Mouse (Mus musculus) thymus, postnatal 36 days (tissue): ENCODE measurements around the gene Tusc2.

ENCODE experiments used
- DNase-seq, 2 experiments: peaks; one replicate each; pipeline ENCODE4 v3.0.0; 2022; ENCODE audit warnings: mixed read lengths in 2 of 2

Tusc2 gene

GRCm38 (mm10) chr9:107545602-107546001, 17.5 kb upstream of the Tusc2 start:
- DNase-seq, result peak; percentile 66 to 72

GRCm38 (mm10) chr9:107547026-107547425, 16.0 kb upstream of the Tusc2 start, which contains the start of gene Zmynd10:
Gene Zmynd10, plus strand, starts transcription at chr9:107547298.
- DNase-seq, result peak; percentile 86 to 94

GRCm38 (mm10) chr9:107547957-107548356, 15.1 kb upstream of the Tusc2 start:
- peak in 1 of 2 experiments; percentile 13 for DNase-seq

- no peak for DNase-seq
Measured at GRCm38 (mm10) chr9:107548820-107549219, 14.2 kb upstream of the Tusc2 start.

- DNase-seq, result no peak
Measured at GRCm38 (mm10) chr9:107549297-107550074, 13.6 kb upstream of the Tusc2 start.

- DNase-seq, result no peak
Measured at GRCm38 (mm10) chr9:107550491-107551116, 12.5 kb upstream of the Tusc2 start.

- DNase-seq, result peak; percentile 74 to 85
Measured at GRCm38 (mm10) chr9:107551117-107551889, 11.8 kb upstream of the Tusc2 start, which contains the start of gene Rassf1. Gene Rassf1, plus strand, starts transcription at chr9:107551555.

- no peak for DNase-seq
Measured at GRCm38 (mm10) chr9:107551890-107552355, 11.1 kb upstream of the Tusc2 start.

- no peak for DNase-seq
Measured at GRCm38 (mm10) chr9:107552690-107553393, 10.2 kb upstream of the Tusc2 start.

GRCm38 (mm10) chr9:107553541-107554318, 9.3 kb upstream of the Tusc2 start:
- DNase-seq, result peak in 1 of 2 experiments; percentile 71

- DNase-seq, result peak; percentile 94 to 97
Measured at GRCm38 (mm10) chr9:107554319-107554825, 8.7 kb upstream of the Tusc2 start.

GRCm38 (mm10) chr9:107555031-107555457, 8.0 kb upstream of the Tusc2 start:
- no peak for DNase-seq

- no peak for DNase-seq
Measured at GRCm38 (mm10) chr9:107555701-107556100, 7.4 kb upstream of the Tusc2 start.

- DNase-seq, result no peak
Measured at GRCm38 (mm10) chr9:107556346-107556745, 6.7 kb upstream of the Tusc2 start.

- peak in 1 of 2 experiments; percentile 15 for DNase-seq
Measured at GRCm38 (mm10) chr9:107565556-107565955, 2.5 kb downstream of the Tusc2 start.

- peak; percentile 72 to 78 for DNase-seq
Measured at GRCm38 (mm10) chr9:107566041-107566709, 3.1 kb downstream of the Tusc2 start.

GRCm38 (mm10) chr9:107566855-107567254, 3.8 kb downstream of the Tusc2 start:
- DNase-seq, result no peak

GRCm38 (mm10) chr9:107567702-107568319, 4.8 kb downstream of the Tusc2 start, which contains the start of gene Hyal2:
Gene Hyal2, plus strand, starts transcription at chr9:107567945.
- DNase-seq, result peak in 1 of 2 experiments; percentile 26

- DNase-seq, result peak; percentile 82 to 83
Measured at GRCm38 (mm10) chr9:107568331-107569261, 5.5 kb downstream of the Tusc2 start.
